Mouse (Mus musculus): Measurements from ENCODE around the gene Lipm. TPM values are rescaled to one million over a fixed set of nuclear protein-coding genes. Genes with fewer than 3 reads are reported as not detected.

The Lipm gene
- total RNA-seq (2022), result not detected

DNA sequence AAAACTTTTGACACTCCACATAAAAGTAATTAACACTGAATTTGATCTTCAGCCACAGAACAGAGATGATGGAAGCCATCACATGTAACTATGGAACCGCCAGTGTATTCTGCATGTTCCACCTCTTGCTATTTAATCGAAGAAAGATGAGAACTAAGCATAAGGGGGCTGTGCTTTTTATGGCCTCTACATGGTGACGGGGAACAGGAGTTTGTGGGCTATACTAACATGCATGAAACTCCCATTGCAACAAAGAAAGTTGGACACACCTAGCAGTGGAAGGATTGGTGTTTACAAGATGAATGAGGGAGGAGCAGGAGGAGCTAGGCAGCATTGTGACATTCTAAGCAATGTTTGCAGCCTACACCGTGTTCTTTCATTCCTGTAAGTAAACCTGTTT is at the start of gene Lipm:
Gene Lipm (plus strand): TSS at position 301 of the 400 bp plus-strand sequence.
- DNase-seq (ENCODE audit: low spot score in 2 of 2), result no peak

GRCm38 (mm10) chr19:34051502-34051901 is 49.2 kb upstream of the Lipm start:
- no peak for DNase-seq (ENCODE audit: low spot score in 2 of 2)

DNA sequence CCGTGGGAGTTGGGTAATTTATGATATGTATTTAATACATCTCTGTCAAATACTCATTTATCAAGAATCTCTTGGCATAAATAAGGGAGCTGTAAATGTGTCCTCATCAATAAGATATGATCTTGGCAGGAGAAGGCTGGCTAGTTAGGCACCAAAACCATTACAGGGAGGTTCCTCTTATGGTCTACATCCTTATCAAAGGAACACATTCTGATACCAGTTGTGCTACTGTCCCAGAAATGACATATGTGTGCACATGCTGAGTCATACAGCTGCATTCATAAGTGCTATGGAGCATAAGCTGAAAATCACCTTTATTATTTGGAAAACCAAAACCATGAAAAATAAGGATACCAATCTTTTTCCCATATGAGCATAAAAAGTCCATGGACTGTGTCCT is 37.2 kb upstream of the Lipm start:
- no peak for DNase-seq (ENCODE audit: low spot score in 2 of 2)

DNA sequence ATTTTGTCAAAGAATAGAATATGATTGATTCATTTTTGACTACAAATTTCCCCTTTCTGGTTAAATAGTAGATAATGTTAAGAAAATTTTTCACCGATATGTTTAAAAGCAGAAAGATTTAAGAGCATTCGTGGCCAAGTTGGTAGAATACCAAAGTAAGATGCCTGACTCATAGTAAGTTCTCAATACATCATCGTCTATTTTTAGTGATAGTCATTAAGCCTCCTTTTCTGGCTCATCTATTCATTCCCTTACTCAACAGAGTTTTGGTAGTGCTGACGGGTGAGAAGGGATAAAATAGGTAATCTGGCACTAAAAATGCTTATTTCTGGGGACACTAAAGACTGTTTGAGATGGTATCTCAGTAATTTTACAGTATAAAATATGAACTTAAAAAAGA is 36.7 kb upstream of the Lipm start:
- DNase-seq (ENCODE audit: low spot score in 2 of 2), result no peak

- no peak for DNase-seq (ENCODE audit: low spot score in 2 of 2)
These were observed 33.8 kb upstream of the Lipm start, which contains the start of gene Lipn for GRCm38 (mm10) chr19:34066779-34067472. TSS of gene Lipn (plus strand) at chr19:34067358.

- no peak for DNase-seq (ENCODE audit: low spot score in 2 of 2)
These were observed 26.5 kb upstream of the Lipm start for GRCm38 (mm10) chr19:34074239-34074638.

DNA sequence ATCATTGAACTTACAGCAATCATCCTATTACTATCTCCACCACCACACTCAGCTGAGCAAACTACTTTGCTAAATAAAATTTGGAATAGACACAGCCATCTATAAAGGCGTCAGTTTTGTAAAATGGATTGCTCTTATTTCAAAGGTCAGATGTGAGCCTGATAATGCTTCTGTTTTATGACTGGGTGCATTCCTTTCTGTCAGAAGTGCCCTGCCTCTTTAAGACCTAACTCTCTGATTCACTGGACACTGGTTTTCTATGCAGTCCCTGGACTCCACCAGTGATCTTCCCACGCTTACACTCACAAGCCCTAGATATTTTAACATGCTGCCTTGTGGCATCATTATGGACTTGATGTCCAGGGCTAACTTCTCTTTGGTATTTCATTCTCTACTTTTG is 22.6 kb upstream of the Lipm start:
- no peak for DNase-seq (ENCODE audit: low spot score in 2 of 2)

- DNase-seq (ENCODE audit: low spot score in 2 of 2), result no peak
These were observed 11.6 kb upstream of the Lipm start for GRCm38 (mm10) chr19:34089011-34089680.

DNA sequence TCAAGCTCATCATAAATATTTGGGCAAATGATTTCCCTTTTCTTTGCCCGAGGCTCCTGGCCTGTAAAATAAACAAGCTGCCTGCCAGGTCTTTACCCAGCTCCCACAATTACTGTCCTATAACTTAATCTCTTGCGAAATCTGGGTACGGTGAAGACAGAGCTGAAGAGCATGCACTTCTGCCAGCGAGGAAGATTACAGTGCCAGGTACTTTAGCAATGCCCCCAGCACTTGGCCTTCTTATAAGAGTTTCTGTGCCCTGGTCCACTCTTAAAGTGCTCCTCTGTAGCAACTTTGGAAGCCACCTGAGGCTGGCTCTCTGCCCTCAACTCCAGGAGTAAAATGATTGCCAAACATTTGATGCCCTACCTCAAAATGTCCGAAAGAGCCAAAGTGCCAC is 5.4 kb upstream of the Lipm start:
- no peak for DNase-seq (ENCODE audit: low spot score in 2 of 2)

DNA sequence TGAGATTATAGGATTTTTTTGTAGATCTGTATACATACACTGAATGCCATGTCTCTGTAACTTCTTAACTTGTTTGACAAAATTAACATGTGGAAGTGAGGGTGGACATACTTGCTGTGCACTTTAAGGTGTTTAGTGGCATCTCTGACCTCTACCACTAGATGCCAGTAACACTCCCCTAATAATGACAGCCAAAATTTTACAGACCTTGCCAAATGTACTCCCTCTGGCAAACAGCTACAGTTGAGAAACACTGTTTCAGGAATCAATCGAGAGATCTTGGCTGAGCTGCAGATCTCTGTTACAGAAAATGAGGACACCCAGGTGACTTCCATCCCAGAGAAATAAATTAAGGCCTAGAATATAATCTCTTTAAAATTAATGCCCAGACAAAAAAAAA is 4.5 kb upstream of the Lipm start:
- no peak for DNase-seq (ENCODE audit: low spot score in 2 of 2)

DNA sequence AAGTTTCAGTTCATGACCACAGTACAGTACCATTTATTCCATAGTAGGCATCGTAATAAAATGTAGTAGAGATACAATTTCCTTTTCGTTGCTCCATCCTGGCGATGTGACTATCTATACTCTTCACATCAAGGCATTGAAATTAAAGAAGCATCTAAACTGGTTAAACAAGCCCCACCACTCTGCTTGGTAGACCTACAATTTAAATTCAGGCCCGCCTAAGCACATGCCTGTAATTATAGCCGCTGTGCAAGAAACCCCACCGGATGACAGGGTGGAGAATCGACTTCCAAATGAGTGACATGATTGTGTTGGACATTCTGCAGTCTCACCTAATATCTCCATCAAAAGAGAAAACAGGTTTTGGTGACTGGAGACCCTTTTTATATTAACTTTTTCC is 1.2 kb downstream of the Lipm start:
- DNase-seq (ENCODE audit: low spot score in 2 of 2), result no peak

- no peak for DNase-seq (ENCODE audit: low spot score in 2 of 2)
These were observed 4.1 kb downstream of the Lipm start for GRCm38 (mm10) chr19:34104841-34105240.

- no peak for DNase-seq (ENCODE audit: low spot score in 2 of 2)
These were observed 18.4 kb downstream of the Lipm start for GRCm38 (mm10) chr19:34119102-34119501.

GRCm38 (mm10) chr19:34119653-34120052 is 18.9 kb downstream of the Lipm start:
- DNase-seq (ENCODE audit: low spot score in 2 of 2), result no peak

DNA sequence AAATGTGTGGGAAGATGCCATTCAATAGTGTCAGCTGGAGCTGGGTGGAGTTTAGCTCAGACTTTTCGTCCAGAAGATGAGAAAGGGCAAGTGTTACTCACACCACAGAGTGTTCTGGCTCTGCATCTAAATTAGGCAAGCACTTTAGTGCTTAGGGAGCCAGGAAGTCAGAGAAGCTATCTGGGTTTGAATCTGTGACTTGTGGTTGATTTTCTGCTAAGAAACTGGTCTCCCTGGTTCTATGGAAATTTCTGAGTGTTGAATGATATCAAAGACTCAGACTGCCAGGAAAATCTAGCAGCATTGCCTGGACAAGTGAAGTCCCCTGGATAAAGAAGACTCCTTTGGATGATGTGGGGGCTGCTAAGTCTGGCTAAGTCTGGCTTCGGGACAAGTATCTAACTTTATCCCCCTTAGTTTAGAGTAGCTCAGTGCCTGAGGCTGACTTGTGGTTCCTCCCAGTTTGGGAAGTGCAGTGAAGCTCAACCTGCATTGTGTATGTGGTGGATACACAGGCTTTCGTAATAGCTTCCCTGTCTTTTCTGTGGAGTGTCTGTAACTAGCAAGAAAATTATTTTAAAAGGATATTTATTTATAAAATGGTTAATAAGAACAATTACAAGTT is 19.5 kb downstream of the Lipm start:
- no peak for DNase-seq (ENCODE audit: low spot score in 2 of 2)

GRCm38 (mm10) chr19:34138720-34139430 is 38.1 kb downstream of the Lipm start:
- no peak for DNase-seq (ENCODE audit: low spot score in 2 of 2)

DNA sequence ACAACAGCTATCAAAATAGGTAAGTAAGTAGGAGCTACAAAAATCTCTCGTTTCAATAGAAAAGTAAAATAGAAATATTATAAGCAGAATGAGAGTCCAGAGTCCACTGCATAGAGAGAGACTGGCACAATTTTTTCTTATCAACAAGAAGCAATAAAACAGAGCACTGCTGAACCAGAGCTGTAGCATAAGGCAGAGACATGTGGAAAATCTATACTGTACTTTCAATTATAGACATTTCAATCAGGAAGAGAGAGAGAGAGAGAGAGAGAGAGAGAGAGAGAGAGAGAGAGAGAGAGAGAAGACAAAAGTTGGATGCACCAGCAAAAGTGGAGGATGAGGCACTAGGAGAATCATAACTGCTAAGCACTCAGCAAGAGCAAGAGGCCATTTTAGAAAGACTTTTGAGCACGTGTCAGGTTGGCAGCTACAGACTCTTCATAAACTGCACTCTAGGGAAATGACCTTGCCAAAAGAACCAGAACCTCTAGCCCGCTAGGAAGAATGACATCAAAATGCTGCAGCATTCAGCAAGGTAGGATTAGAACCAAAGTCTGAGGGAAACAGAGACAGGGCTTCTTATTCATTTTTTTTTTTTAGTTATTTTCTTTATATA is 38.8 kb downstream of the Lipm start:
- DNase-seq (ENCODE audit: low spot score in 2 of 2), result no peak

DNA sequence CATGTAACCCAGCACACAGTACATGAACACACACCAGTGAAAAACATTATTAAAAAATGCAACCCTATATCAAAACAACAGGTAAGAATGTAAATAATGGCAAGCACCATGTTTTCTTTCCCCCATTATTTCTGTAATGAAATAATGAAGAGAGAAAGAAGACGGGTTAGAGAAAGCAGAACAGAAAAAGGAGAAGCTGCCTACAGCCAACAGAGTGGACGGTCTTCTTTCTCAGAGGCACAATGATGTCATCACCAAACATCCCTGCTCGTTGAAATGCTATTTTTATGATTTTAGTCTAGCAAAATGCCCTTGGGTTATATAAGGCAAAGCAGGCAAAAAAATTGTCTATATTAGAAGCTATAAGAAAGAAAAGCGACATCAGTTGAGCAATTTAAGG is 47.7 kb downstream of the Lipm start:
- no peak for DNase-seq (ENCODE audit: low spot score in 2 of 2)

DNA sequence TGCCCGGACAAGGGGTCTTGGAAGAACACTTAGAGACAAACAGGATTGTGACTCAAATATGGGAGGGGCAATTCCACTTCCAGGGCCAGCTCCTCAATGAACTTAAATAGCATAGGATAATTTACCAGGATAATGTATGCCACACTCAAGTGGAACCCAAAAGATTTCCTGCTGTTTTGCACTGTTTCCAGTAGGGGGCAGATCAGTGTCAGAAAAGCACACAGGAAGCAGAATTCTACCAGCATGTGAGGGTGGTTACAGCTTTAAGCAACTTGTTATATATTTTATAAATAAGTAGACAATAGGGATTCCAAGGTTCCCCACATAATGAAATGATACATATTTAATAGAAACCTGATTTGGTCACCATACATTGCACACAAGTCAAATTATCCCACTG is 51.2 kb downstream of the Lipm start:
- no peak for DNase-seq (ENCODE audit: low spot score in 2 of 2)

GRCm38 (mm10) chr19:34153263-34154144 is 52.8 kb downstream of the Lipm start:
- no peak for DNase-seq (ENCODE audit: low spot score in 2 of 2)

GRCm38 (mm10) chr19:34162693-34163092 is 62.0 kb downstream of the Lipm start:
- no peak for DNase-seq (ENCODE audit: low spot score in 2 of 2)

All from gastrocnemius, adult 8-10 months (tissue).